Mouse (Mus musculus) testis, adult 2 months (tissue): ENCODE measurements around the gene Stat2.

Experiments used
- CTCF ChIP-seq: fragments of 200-500 bp; IDR thresholded peaks from 2 replicates; pipeline ENCODE4 v1.5.1; 2012; ENCODE audit warnings: low read depth, mild to moderate bottlenecking, inconsistent platforms, low read length, moderate library complexity; ENCODE audit not compliant: control insufficient read depth, insufficient read depth, insufficient replicate concordance
- POLR2A ChIP-seq: fragments of 200-500 bp; IDR thresholded peaks from 2 replicates; pipeline ENCODE4 v1.6.1; 2012; ENCODE audit warnings: low read depth, mild to moderate bottlenecking, inconsistent platforms, low read length, moderate library complexity; ENCODE audit not compliant: control insufficient read depth

DNA sequence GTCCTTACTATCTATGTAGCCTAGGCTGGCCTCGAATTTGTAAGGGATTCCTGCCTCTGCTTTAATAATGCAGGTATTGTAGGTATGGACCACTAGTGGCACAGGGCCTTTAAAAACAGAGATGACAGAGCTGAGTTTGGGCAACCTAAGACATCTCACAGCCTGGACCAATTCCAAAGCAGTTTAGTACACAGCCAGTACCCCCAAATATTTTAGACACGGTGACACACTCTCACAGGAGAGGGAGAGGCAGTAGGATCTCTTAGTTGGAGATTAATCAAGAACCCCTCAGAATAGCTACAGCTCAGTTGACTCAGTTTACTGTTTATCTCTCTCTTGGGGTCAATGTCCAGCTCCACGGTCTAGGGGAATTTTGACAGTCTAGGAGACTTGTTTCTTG is 32.0 kb downstream of the Stat2 start:
- TF ChIP-seq POLR2A: no peak
- TF ChIP-seq CTCF: no peak
